Mouse (Mus musculus) neural tube, embryonic 15.5 days (tissue): ENCODE measurements around the gene Dusp2. TPM values are rescaled to one million over a fixed set of nuclear protein-coding genes. Genes with fewer than 3 reads are reported as not detected.

ENCODE experiments used
- ATAC-seq: fragments of 200-750 bp; cut with Nextera tagmentation; 2 replicates; pipeline ENCODE4 v1.8.0; 2017; ENCODE audit warnings: mild to moderate bottlenecking, moderate TSS enrichment, moderate library complexity; ENCODE audit not compliant: low FRiP score
- H3K27ac ChIP-seq: fragments of 300-500 bp; sonication (generic); replicated peaks from 2 replicates; pipeline ENCODE4 v1.5.1; 2015; ENCODE audit warnings: mild to moderate bottlenecking, inconsistent platforms
- H3K27me3 ChIP-seq: fragments of 300-500 bp; sonication (generic); replicated peaks from 2 replicates; pipeline ENCODE4 v1.6.1; 2015; ENCODE audit warnings: inconsistent platforms
- H3K36me3 ChIP-seq: fragments of 300-500 bp; sonication (generic); 2 replicates; pipeline ENCODE4 v1.6.1; 2015; ENCODE audit warnings: inconsistent platforms
- H3K4me1 ChIP-seq: fragments of 300-500 bp; sonication (generic); 2 replicates; pipeline ENCODE4 v1.6.1; 2015; ENCODE audit warnings: inconsistent platforms
- H3K4me2 ChIP-seq: fragments of 300-500 bp; sonication (generic); 2 replicates; pipeline ENCODE4 v1.6.1; 2015; ENCODE audit warnings: inconsistent platforms, mild to moderate bottlenecking, moderate library complexity
- H3K4me3 ChIP-seq: fragments of 300-500 bp; sonication (generic); replicated peaks from 2 replicates; pipeline ENCODE4 v1.5.1; 2015; ENCODE audit warnings: mild to moderate bottlenecking, inconsistent platforms
- H3K9ac ChIP-seq: fragments of 300-500 bp; sonication (generic); replicated peaks from 2 replicates; pipeline ENCODE4 v1.6.1; 2015; ENCODE audit warnings: mild to moderate bottlenecking, inconsistent platforms
- H3K9me3 ChIP-seq: fragments of 300-500 bp; sonication (generic); replicated peaks from 2 replicates; pipeline ENCODE4 v1.6.1; 2016; ENCODE audit warnings: inconsistent platforms
- WGBS: fragments of 180-500 bp; shearing (Covaris S2); methylation state at CpG from one replicate; pipeline ENCODE4 v1.1.7; 2015; ENCODE audit warnings: mixed read lengths; 5-methylcytosine and 5-hydroxymethylcytosine counted together
- polyA plus RNA-seq: library from polyadenylated mRNA; unstranded; fragments of >200 nt; fragmentation: Nextera tagmentation; extraction: Ambion mirVana; gene quantifications from 2 replicates; pipeline ENCODE4 v1.2.1, GENCODE M21; 2015

The Dusp2 gene
- polyA plus RNA-seq, 1 experiment from 2014 or later, result 18.2 TPM

- 80% methylated on average over 12 of the region's 12 CpGs for WGBS
- Histone ChIP-seq H3K4me2 (no peak overlapping the region), H3K4me3 (no peak overlapping the region), H3K27me3 (no peaks in the 10 kb centered on the region), H3K9ac (no peak overlapping the region), H3K9me3 (no peaks in the 10 kb centered on the region), H3K27ac (no peak overlapping the region), H3K4me1 (no peaks in the 10 kb centered on the region), H3K36me3 (no peaks in the 10 kb centered on the region)
- ATAC-seq, result no peak
Measured at GRCm38 (mm10) chr2:127328090-127328851, 7.7 kb upstream of the Dusp2 start.

GRCm38 (mm10) chr2:127332807-127333570, 3.0 kb upstream of the Dusp2 start:
- 84% methylated on average over 14 of the region's 14 CpGs for WGBS
- ATAC-seq, result no peak
- Histone ChIP-seq H3K4me1 (peaks cover 16% of the 10 kb centered on the region), H3K27me3 (peaks cover 29% of the 10 kb centered on the region), H3K9me3 (no peaks in the 10 kb centered on the region), H3K27ac (no peak overlapping the region), H3K4me3 (no peak overlapping the region), H3K36me3 (no peaks in the 10 kb centered on the region), H3K4me2 (no peak overlapping the region), H3K9ac (no peak overlapping the region)

GRCm38 (mm10) chr2:127333945-127334603, 1.9 kb upstream of the Dusp2 start:
- ATAC-seq, result no peak
- Histone ChIP-seq H3K4me3 (no peak overlapping the region), H3K36me3 (no peaks in the 10 kb centered on the region), H3K4me1 (peaks cover 16% of the 10 kb centered on the region), H3K4me2 (no peak overlapping the region), H3K27me3 (peaks cover 36% of the 10 kb centered on the region), H3K9ac (no peak overlapping the region), H3K9me3 (no peaks in the 10 kb centered on the region), H3K27ac (no peak overlapping the region)
- 76% methylated on average over 5 of the region's 5 CpGs for WGBS

GRCm38 (mm10) chr2:127335078-127335541, 849 bp upstream of the Dusp2 start:
- Histone ChIP-seq H3K9me3 (no peaks in the 10 kb centered on the region), H3K27ac (no peak overlapping the region), H3K4me1 (peaks cover 16% of the 10 kb centered on the region), H3K36me3 (no peaks in the 10 kb centered on the region), H3K9ac (no peak overlapping the region), H3K4me3 (no peak overlapping the region), H3K27me3 (peaks cover 36% of the 10 kb centered on the region), H3K4me2 (peak overlapping the region; percentile 94; the same call in 1 of the 2 replicates)
- WGBS, result 45% methylated on average over 11 of the region's 11 CpGs
- ATAC-seq, result no peak

GRCm38 (mm10) chr2:127336497-127336832, 506 bp downstream of the Dusp2 start:
- H3K4me3 ChIP-seq, result peak overlapping the region; percentile 59
- H3K36me3 ChIP-seq, result no peaks in the 10 kb centered on the region
- 3% methylated on average over 32 of the region's 33 CpGs for WGBS
- H3K9me3 ChIP-seq, result no peaks in the 10 kb centered on the region
- peak overlapping the region; percentile 94 for H3K4me2 ChIP-seq
- peaks cover 16% of the 10 kb centered on the region for H3K4me1 ChIP-seq
- H3K9ac ChIP-seq, result peak overlapping the region; percentile 65
- H3K27me3 ChIP-seq, result peaks cover 39% of the 10 kb centered on the region
- ATAC-seq, result no peak
- H3K27ac ChIP-seq, result peak overlapping the region; percentile 33; the same call in 1 of the 2 replicates

- H3K9ac ChIP-seq, result peak overlapping the region; percentile 65
- H3K9me3 ChIP-seq, result no peaks in the 10 kb centered on the region
- no peak for ATAC-seq
- no peak overlapping the region for H3K27ac ChIP-seq
- peak overlapping the region; percentile 59 for H3K4me3 ChIP-seq
- peaks cover 16% of the 10 kb centered on the region for H3K4me1 ChIP-seq
- 57% methylated on average over 5 of the region's 5 CpGs for WGBS
- H3K27me3 ChIP-seq, result peaks cover 39% of the 10 kb centered on the region
- H3K4me2 ChIP-seq, result peak overlapping the region; percentile 94
- H3K36me3 ChIP-seq, result no peaks in the 10 kb centered on the region
Measured at GRCm38 (mm10) chr2:127336885-127337284, 926 bp downstream of the Dusp2 start.

GRCm38 (mm10) chr2:127337531-127337930, 1.6 kb downstream of the Dusp2 start:
- H3K27ac ChIP-seq, result no peak overlapping the region
- 67% methylated on average over 11 of the region's 11 CpGs for WGBS
- H3K4me3 ChIP-seq, result peak overlapping the region; percentile 59
- H3K9ac ChIP-seq, result no peak overlapping the region; the same call in 1 of the 2 replicates
- peaks cover 16% of the 10 kb centered on the region for H3K4me1 ChIP-seq
- peaks cover 39% of the 10 kb centered on the region for H3K27me3 ChIP-seq
- no peaks in the 10 kb centered on the region for H3K36me3 ChIP-seq
- H3K9me3 ChIP-seq, result no peaks in the 10 kb centered on the region
- ATAC-seq, result no peak
- H3K4me2 ChIP-seq, result peak overlapping the region; percentile 94

GRCm38 (mm10) chr2:127338012-127338411, 2.1 kb downstream of the Dusp2 start:
- Histone ChIP-seq H3K27me3 (peaks cover 39% of the 10 kb centered on the region), H3K4me1 (peaks cover 16% of the 10 kb centered on the region), H3K4me3 (no peak overlapping the region)

GRCm38 (mm10) chr2:127338416-127338815, 2.5 kb downstream of the Dusp2 start, which contains the start of gene Astl:
Gene Astl (plus strand): TSS chr2:127338639.
- ATAC-seq, result no peak
- Histone ChIP-seq H3K36me3 (no peaks in the 10 kb centered on the region), H3K9me3 (no peaks in the 10 kb centered on the region), H3K27ac (no peak within 1 kb of the TSS), H3K4me3 (peak within 1 kb of the TSS; percentile 59), H3K4me1 (peaks cover 16% of the 10 kb centered on the region), H3K27me3 (peaks cover 39% of the 10 kb centered on the region), H3K9ac (no peak within 1 kb of the TSS; the same call in 1 of the 2 replicates), H3K4me2 (peak within 1 kb of the TSS; percentile 94)
- 86% methylated on average over 4 of the region's 4 CpGs for WGBS

More at GRCm38 (mm10) chr2:127338012-127338411, 2.1 kb downstream of the Dusp2 start:
- no peak overlapping the region for H3K27ac ChIP-seq
- no peaks in the 10 kb centered on the region for H3K9me3 ChIP-seq
- WGBS, result 67% methylated on average over 7 of the region's 7 CpGs
- no peak for ATAC-seq
- no peak overlapping the region for H3K9ac ChIP-seq
- no peaks in the 10 kb centered on the region for H3K36me3 ChIP-seq
- 0 out of 2 replicates have a peak overlapping the region, but pooled peaks have one; percentile 94 for H3K4me2 ChIP-seq

- Histone ChIP-seq H3K27me3 (peaks cover 41% of the 10 kb centered on the region), H3K9me3 (no peaks in the 10 kb centered on the region), H3K36me3 (no peaks in the 10 kb centered on the region), H3K27ac (no peak overlapping the region), H3K4me2 (no peak overlapping the region), H3K4me1 (peaks cover 16% of the 10 kb centered on the region), H3K9ac (no peak overlapping the region), H3K4me3 (no peak overlapping the region)
- 76% methylated on average over 4 of the region's 4 CpGs for WGBS
- ATAC-seq, result no peak
Measured at GRCm38 (mm10) chr2:127338833-127339232, 2.9 kb downstream of the Dusp2 start.

GRCm38 (mm10) chr2:127339262-127339661, 3.3 kb downstream of the Dusp2 start:
- ATAC-seq, result no peak
- peaks cover 16% of the 10 kb centered on the region for H3K4me1 ChIP-seq
- 81% methylated on average over 6 of the region's 6 CpGs for WGBS
- no peak overlapping the region for H3K9ac ChIP-seq
- H3K4me2 ChIP-seq, result no peak overlapping the region
- no peaks in the 10 kb centered on the region for H3K36me3 ChIP-seq
- H3K27me3 ChIP-seq, result peaks cover 40% of the 10 kb centered on the region
- no peaks in the 10 kb centered on the region for H3K9me3 ChIP-seq
- no peak overlapping the region for H3K27ac ChIP-seq
- no peak overlapping the region for H3K4me3 ChIP-seq
